Mouse (Mus musculus) cerebellum, adult 2 months (tissue): ENCODE results near the gene Rbfox1.

ENCODE experiments used
- CTCF ChIP-seq: fragments of 200-500 bp; IDR thresholded peaks from 2 replicates; pipeline ENCODE4 v1.5.1; 2011; ENCODE audit warnings: low read depth, mild to moderate bottlenecking, control low read depth, low read length, moderate library complexity, borderline replicate concordance; ENCODE audit not compliant: insufficient read depth
- POLR2A ChIP-seq: fragments of 200-500 bp; IDR thresholded peaks from 2 replicates; pipeline ENCODE4 v1.6.1; 2011; ENCODE audit warnings: low read length, control low read depth, borderline replicate concordance; ENCODE audit not compliant: insufficient read depth

DNA sequence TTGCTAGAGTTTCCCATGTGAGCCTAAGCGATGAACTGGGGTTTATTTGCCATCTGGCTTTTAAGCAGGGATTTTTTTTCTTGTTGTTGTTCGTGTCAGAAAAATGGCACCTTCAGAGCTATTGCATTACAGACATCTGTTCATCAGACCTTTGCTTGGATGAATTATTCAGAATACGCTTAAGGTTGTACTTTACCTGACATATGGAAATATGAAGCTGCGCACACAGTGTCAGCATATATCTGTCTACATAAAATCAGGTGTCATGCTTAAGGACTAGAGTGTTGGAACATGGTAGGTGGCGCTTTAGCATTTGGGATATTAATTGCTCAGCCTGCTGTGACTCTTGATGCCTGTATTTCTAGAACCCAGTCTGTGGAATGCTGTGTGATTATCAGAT, 819.7 kb downstream of the Rbfox1 start:
- TF ChIP-seq CTCF (no peak), POLR2A (no peak)
